Mouse (Mus musculus): Measurements from ENCODE around the gene Polh.

The Polh gene

DNA sequence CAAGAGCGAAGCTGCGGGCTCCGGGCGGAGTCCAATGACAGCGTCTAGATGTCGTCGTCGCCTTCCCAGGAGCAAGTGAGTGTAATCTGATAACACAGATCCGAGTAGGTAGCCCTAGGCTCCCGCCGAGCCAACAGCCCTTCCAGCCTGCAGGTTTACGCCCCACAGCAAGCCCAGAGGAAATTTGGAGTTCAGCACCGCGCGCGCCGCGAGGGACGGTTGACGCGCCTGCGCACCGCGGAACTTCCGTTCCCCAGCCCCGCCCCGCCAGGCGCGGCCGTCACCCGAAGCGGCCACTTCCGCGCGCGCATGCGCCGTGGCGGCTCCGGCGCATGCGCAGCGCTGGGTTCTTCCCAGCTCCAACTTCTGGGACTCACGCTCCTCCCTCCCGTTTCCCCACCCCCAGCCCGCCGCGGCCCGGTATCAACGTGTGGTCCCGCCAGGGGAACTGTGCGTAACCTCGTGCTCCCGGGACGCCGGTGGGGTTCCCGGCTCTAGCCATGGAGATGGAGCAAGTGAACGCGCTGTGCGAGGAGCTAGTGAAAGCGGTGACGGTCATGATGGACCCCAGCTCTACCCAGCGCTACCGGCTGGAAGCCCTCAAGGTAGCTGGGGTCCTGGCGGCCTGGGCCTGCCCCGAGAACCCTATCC, at the start of gene Polh, which contains the start of gene Xpo5:
Gene Polh (minus strand): TSS at position 225 of the 651 bp plus-strand sequence.
Gene Xpo5 (plus strand): TSS at position 362 of the 651 bp plus-strand sequence.
- peak; percentile 84 for DNase-seq (ENCODE audit: low read depth)

GRCm38 (mm10) chr17:46251174-46251573, 48.7 kb upstream of the Polh start:
- no peak for DNase-seq (ENCODE audit: low read depth)

- no peak for DNase-seq (ENCODE audit: low read depth)
Measured at GRCm38 (mm10) chr17:46248189-46248522, 45.7 kb upstream of the Polh start.

DNA sequence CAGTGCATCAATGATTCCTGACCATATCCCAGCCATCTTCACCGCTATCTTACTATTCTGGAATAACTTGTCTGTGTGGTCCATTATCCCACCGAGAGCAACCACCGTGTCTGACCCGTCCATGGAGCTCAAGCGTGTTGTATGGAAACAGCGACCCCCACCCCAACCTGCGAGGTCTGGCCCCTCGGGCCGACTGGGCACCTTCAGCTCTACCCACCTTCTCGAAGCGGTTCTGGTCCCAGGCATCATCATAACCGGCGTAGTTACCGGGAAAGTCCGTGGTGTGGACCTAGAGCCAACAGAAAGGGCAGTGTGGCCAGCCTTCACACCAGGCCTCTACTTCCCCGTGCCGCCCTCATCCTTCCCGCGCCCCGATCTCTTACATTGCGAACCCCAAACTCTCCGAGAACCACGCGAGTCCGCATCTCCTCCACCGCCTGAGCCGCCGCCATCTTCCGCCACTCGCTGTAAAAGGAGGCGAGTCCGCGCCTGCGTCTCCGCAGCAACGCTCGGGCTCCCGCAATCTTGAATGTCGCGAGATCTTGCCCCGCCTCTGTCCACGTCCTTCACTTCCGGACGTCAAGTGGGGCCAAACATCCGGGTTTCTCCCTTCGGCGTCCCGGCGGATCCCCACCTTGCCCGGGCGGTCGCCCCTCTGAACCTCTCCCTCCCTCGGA, 45.2 kb upstream of the Polh start, which contains the start of the genes Polr1c and Yipf3:
Gene Polr1c (minus strand): TSS at position 543 of the 677 bp plus-strand sequence.
Gene Yipf3 (plus strand): TSS at position 569 of the 677 bp plus-strand sequence.
- DNase-seq (ENCODE audit: low read depth) = peak; percentile 90

DNA sequence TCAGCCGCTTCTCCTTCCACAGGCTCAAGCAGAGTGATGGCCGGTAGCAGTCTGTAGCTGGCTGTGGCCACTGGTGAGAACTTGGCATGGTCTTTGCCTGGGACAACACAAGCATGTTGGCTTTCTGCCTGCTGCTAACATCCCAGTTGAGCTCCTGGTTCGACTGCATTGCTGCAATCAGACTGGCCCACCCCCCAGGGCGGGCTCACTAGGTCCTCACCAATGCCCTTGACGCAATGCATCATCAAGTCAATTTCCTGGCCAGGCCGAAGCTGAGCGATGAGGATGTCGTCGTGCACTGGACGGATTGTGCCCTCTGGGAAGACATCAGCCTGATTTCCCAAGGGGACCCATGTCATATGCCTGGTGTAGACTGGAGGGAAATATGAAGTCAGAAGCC, 42.1 kb upstream of the Polh start:
- DNase-seq (ENCODE audit: low read depth) = no peak

DNA sequence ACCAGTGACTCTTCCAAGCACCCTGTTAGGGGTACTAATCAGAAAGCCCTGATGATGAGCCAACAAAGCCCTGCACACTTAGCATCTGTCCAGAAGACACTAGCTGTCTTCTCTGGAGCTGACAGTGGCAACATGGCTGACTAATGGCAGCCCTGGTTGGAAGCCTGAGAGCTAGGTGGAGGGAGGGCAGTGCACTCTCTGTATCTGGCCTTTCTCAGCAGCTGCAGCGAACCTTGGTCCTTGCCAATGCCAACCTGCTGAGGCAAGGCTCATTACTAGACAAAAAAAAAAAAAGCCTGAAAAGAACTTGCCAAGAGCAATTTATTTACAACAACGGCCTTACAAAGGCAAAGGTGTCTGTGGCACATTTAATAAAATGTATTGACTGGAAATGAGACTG, 41.2 kb upstream of the Polh start:
- DNase-seq (ENCODE audit: low read depth) = no peak

- DNase-seq (ENCODE audit: low read depth) = no peak
Measured at GRCm38 (mm10) chr17:46242993-46243392, 40.5 kb upstream of the Polh start.

- no peak for DNase-seq (ENCODE audit: low read depth)
Measured at GRCm38 (mm10) chr17:46242274-46242673, 39.8 kb upstream of the Polh start.

DNA sequence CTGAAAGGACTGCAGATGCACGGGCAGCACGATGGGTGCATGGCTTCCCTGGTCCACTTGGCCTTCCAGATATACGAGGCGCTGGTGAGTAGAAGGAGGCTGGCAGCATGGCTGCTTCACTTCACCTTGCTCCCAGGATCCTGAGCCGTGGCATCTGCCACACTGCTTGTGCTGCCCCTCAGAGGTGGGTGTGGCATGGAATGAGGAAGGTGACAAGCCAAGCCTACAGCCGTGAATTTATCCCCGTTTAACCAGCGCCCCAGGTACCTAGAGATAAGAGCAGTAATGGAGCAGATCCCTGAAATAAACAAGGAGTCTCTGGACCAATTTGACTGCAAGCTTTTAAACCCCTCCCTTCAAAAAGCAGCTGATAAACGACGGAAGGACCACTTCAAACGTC, 39.0 kb upstream of the Polh start:
- DNase-seq (ENCODE audit: low read depth) = no peak

DNA sequence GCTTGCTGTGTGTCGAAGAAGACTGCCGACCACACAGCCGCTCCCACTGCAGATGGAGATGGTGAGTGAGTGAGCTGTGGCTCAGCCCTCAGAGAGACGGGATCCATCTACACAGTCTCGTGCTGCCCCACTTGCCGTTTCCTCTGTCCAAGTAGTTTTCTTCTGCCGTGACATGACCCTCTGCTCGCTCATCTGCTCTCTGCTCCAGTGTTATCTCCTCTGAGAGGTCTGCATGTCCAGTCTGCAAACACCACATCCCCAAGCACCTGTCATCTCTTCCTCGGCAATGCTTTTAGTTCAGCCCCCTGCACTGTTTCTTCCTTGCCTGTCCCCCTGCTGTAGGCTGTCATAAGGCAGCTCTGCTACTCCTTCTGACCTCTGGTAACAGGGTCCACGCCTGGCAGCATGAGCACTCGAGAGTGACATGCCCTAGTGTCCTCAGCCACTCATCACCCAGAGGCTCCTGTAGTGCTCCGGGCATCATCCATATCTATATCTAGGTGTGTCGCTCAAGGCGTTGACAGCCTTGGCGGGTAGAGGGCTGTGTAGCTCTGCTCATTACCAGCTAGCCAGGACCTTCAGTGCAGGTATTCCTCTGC, 37.2 kb upstream of the Polh start:
- no peak for DNase-seq (ENCODE audit: low read depth)

DNA sequence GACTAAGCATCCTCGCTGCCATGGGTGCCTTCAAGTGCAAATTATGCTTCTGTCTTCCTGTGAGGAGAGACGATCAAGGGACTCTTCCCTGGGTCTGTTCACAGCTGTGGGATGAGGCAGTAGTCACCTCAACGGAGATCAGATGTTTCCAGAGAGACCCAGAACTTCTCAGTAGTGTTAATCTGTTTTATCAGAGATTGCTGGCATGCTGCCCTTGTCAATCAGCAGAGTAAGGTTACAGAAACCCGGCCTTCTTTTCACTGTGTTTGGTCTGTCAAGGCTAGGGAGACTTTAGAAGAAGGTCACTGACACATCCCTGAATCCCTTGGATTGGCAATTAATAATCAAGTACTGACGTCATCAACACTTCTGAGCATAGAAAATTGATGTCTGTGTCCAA, 35.0 kb upstream of the Polh start:
- no peak for DNase-seq (ENCODE audit: low read depth)

DNA sequence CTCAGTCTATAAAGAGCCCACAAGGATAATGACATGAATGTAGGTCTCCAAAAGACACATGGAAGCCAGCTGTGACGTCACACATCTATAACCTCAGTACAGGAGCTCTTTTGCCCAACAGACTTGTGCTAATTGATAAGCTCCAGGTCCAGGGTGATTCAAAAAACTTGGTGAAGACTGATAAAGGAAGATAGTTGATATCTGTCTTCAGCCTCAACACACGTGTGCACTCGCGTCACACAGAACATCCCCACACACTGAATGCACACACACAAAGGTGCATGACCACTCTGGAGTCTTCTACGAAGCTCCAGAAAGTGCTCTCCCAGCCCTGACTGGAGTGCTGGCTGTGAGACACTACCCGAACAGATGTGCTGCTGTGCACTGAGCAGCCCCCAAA, 34.6 kb upstream of the Polh start:
- DNase-seq (ENCODE audit: low read depth) = no peak

GRCm38 (mm10) chr17:46236067-46236466, 33.6 kb upstream of the Polh start:
- no peak for DNase-seq (ENCODE audit: low read depth)

DNA sequence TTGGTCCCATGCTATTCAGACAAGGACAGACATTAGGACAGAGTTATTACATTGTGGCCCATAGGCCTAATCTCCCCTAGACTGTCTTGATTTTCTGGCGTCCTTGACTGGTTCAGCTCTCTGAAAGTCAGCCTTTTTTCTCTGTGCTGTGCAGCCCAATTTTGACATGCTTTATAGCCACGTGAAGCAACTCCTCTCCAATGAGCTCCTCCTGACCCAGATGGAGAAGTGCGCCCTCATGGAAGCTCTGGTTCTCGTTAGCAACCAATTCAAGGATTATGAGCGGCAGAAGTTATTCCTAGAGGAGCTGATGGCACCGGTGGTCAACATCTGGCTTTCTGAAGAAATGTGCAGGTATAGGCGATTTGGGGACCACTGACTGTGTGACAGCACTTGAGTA, 25.1 kb upstream of the Polh start:
- DNase-seq (ENCODE audit: low read depth) = no peak

GRCm38 (mm10) chr17:46221601-46222000, 19.2 kb upstream of the Polh start:
- DNase-seq (ENCODE audit: low read depth) = no peak

DNA sequence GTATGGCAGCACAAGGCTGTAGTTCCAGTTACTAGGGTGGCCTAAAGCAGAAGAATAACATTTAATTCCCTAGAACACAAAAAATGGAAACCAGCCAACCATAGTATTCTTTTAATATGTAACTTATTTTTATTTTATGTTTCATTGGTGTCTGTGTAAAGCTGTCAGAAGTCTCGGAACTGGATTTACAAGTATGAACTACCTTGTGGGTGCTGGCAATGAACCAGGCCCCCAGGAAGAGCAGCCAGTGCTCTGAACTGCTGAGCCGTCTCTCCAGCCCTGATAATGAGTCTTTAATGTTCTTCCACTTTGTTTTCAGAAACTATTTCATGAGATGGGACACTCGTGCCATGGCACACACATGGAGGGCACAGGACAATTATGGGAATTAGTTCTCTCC, 8.1 kb upstream of the Polh start:
- no peak for DNase-seq (ENCODE audit: low read depth)

DNA sequence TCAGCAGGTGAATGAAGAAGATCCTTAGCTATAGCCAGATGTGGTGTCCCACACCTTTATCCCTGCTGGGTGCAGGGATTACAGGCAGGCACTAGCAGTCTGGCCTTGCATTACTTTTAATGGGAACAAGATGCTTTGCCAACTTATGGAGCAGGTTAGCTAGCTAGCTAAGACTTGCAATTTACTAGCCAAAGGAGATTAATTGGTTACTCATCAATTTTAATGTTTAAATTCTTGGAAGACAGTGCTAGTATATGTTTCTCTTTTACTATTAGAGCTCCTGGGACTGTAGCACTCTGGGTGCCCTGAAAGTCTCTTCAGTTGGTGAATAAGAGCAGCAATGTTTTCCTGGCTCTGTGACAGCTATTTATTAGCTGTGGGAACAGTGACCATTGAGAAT, 4.2 kb upstream of the Polh start:
- no peak for DNase-seq (ENCODE audit: low read depth)

DNA sequence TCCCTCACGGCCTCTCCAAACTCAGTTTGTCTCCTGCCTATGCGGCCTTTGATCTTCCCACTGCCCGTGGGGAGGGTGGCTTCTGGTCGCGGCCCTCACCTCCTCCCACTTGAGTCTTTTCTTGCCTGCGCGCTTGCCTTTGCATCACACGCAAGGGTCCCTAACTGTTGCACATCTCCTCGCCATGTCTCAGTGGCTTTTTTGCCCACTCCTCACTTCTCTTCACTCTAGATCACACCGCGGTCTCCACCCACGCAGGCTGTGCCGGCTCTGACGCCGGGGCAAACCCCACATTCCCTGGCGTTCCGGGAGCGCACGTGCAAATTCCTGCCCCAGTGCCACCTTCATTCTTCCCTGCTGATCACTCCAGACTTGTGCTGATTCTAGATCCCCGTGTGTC, 633 bp upstream of the Polh start:
- no peak for DNase-seq (ENCODE audit: low read depth)

- DNase-seq (ENCODE audit: low read depth) = no peak
Measured at GRCm38 (mm10) chr17:46201151-46201550, 1.3 kb downstream of the Polh start.

DNA sequence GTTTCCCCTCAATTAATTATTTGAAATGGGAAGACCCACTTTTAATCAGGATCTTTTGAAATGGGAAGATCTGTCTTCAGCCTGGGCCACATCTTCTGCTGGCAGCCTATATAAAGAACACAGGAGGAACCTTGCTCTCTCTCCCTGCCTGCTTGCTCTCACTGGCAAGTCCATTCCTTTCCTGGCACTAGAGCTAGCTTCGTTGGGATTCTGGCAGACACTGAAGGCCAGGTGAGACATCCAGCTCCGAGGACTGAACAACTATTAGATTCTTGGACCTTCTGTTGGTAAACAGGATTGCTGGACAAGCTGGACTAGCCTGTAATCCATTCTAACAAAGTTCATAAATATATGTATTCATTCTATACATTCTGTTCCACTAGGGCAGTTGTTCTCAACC, 13.6 kb downstream of the Polh start:
- DNase-seq (ENCODE audit: low read depth) = no peak

DNA sequence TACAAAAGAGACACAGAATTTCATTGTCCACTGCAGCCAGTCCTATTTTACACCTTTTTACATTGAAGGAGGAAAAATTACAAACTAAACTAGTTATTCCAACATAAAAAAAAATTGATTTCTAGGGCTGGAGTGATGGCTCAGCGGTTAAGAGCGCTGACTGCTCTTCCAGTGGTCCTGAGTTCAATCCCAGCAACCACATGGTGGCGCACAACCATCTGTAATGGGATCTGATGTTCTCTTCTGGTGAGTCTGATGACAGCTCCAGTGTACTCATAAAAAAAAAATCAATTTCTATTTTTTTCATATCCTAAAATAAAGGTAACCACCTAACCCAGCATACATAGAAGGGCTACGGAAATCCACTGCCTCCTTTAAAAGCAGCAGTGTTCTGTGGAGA, 20.2 kb downstream of the Polh start:
- no peak for DNase-seq (ENCODE audit: low read depth)

- DNase-seq (ENCODE audit: low read depth) = no peak
Measured at GRCm38 (mm10) chr17:46170538-46170937, 31.9 kb downstream of the Polh start.

DNA sequence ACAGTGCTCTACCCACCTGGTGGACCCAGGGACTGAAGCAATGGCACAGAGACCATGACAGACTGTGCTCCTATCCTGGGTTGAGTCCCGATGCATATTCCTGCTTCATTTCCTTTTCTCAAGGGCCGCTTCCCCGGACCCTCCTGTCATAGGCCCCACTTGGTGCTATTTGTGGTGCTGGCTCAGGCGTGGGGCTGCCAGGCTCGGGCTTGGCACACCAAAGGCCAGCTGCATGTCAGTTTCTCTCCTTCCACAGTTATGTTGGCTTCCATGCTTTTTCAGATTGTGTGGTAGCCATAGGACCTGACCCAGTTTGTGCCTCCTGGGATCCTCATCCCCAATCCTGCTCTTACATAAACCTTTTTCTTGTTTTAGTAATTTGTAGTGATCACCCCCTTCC, 33.7 kb downstream of the Polh start:
- no peak for DNase-seq (ENCODE audit: low read depth)

GRCm38 (mm10) chr17:46168318-46168717, 34.1 kb downstream of the Polh start:
- no peak for DNase-seq (ENCODE audit: low read depth)
